Mouse (Mus musculus) embryonic facial prominence, embryonic 14.5 days (tissue): ENCODE measurements around the gene Zfp507. TPM values are rescaled to one million over a fixed set of nuclear protein-coding genes. Genes with fewer than 3 reads are reported as not detected.

Experiments
- ATAC-seq: fragments of 200-750 bp; cut with Nextera tagmentation; 2 replicates; pipeline ENCODE4 v1.8.0; 2017; ENCODE audit warnings: low read depth, moderate number of reproducible peaks, moderate TSS enrichment
- DNase-seq: peaks from one replicate; pipeline ENCODE4 v3.0.0-alpha.2; 2015; ENCODE audit warnings: low spot score
- H3K27ac ChIP-seq: fragments of 300-500 bp; sonication (generic); replicated peaks from 2 replicates; pipeline ENCODE4 v1.5.1; 2014; ENCODE audit warnings: low read depth, mild to moderate bottlenecking, low read length, moderate library complexity
- H3K27me3 ChIP-seq: fragments of 300-500 bp; sonication (generic); replicated peaks from 2 replicates; pipeline ENCODE4 v1.6.1; 2014; ENCODE audit warnings: low read length; ENCODE audit not compliant: control insufficient read depth, insufficient read depth
- H3K36me3 ChIP-seq: fragments of 300-500 bp; sonication (generic); 2 replicates; pipeline ENCODE4 v1.6.1; 2014; ENCODE audit warnings: low read length, mixed read lengths; ENCODE audit not compliant: control insufficient read depth, insufficient read depth
- H3K4me1 ChIP-seq: fragments of 300-500 bp; sonication (generic); 2 replicates; pipeline ENCODE4 v1.6.1; 2014; ENCODE audit warnings: antibody characterized with exemption, low read length; ENCODE audit not compliant: control insufficient read depth, insufficient read depth
- H3K4me2 ChIP-seq: fragments of 300-500 bp; sonication (generic); 2 replicates; pipeline ENCODE4 v1.6.1; 2014; ENCODE audit warnings: low read depth, mild to moderate bottlenecking, low read length, moderate library complexity, mixed read lengths
- H3K4me3 ChIP-seq: fragments of 300-500 bp; sonication (generic); 2 replicates; pipeline ENCODE4 v1.5.1; 2014; ENCODE audit warnings: low read depth, mild to moderate bottlenecking, low read length
- H3K9ac ChIP-seq: fragments of 300-500 bp; sonication (generic); 2 replicates; pipeline ENCODE4 v1.6.1; 2014; ENCODE audit warnings: low read depth, mild to moderate bottlenecking, low read length, moderate library complexity, mixed read lengths
- H3K9me3 ChIP-seq: fragments of 300-500 bp; sonication (generic); 2 replicates; pipeline ENCODE4 v1.6.1; 2016; ENCODE audit warnings: low read length; ENCODE audit not compliant: control insufficient read depth
- WGBS: fragments of 180-500 bp; shearing (Covaris S2); extraction: QIAGEN DNeasy Blood & Tissue Kit; methylation state at CpG from one replicate; pipeline ENCODE4 v1.1.7; 2014; 5-methylcytosine and 5-hydroxymethylcytosine counted together
- polyA plus RNA-seq: library from polyadenylated mRNA; unstranded; fragments of >200 nt; fragmentation: Nextera tagmentation; extraction: Ambion mirVana; gene quantifications from 2 replicates; pipeline ENCODE4 v1.2.1, GENCODE M21; 2014

The Zfp507 gene
- polyA plus RNA-seq: 17.8 TPM in 2 replicates

DNA sequence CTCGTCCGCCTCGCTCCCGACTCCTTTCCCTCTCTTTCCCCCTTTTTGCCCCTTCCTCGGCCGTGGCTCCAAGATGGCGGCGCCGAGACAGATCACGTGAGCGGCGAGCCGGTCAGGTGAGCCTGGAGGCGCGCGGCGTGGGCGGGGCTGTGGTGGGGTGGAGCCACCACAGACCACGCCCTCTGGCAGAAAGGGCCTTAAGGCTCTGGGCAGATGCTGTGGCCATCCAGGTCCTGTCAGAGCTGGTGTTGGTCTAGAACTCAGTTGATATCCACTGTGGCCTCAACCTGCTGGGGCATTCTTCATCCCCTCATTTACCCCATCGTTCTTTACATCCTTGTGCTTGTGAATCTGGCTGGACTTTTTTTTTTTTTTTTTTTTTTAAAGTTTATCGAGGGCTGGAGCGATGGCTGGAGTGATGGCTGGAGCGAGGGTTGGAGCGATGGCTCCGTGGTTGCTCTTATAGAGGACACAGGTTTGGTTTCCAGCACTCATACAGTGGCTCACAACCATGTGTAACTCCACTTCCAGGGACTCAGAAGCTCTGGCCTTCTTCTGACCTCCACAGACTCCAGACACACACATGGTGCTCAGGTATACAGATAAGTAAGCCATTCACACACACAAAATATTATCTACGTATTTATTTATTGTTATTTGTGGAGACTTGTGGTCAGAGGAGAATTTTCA is at the start of gene Zfp507:
Zfp507 (minus strand) TSS at position 98 of the 690 bp plus-strand sequence.
- no peaks in the 10 kb centered on the region for H3K27me3 ChIP-seq
- peak within 1 kb of the TSS; percentile 86 for H3K4me2 ChIP-seq
- H3K27ac ChIP-seq: peak within 1 kb of the TSS; percentile 90
- H3K9ac ChIP-seq: peak within 1 kb of the TSS; percentile 97
- H3K36me3 ChIP-seq: peaks cover 30% of the 10 kb centered on the region
- H3K4me1 ChIP-seq: 0 out of 2 replicates have a peak, but pooled peaks cover 6% of the 10 kb centered on the region
- peak within 1 kb of the TSS; percentile 72 for H3K4me3 ChIP-seq
- DNase-seq (peak; percentile 95), ATAC-seq (peak; percentile 94)
- no peaks in the 10 kb centered on the region for H3K9me3 ChIP-seq
- WGBS: 72% methylated on average over 7 of the region's 26 CpGs

DNA sequence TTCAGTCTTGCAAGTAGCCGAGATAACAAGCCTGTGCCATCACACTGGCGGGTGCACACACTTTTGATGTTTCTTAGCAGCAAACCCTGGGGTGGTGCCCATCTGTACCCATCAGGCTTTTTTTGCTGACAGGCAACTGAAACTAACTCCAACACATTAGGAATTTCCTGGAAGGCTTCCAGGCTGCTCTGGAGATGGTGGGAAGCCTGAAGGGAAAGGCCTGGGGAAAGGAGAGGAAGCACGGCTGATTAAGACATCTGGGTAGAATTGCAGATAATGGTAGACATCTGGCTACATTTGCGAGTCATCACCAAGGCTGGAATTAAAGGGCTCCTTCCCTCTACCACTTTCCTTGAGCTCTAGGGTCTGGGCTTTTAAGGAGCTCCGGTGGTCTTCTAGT is 47.6 kb upstream of the Zfp507 start:
- H3K27me3 ChIP-seq: no peaks in the 10 kb centered on the region
- 36% methylated on average over 5 of the region's 5 CpGs for WGBS
- peak; percentile 84 for DNase-seq

DNA sequence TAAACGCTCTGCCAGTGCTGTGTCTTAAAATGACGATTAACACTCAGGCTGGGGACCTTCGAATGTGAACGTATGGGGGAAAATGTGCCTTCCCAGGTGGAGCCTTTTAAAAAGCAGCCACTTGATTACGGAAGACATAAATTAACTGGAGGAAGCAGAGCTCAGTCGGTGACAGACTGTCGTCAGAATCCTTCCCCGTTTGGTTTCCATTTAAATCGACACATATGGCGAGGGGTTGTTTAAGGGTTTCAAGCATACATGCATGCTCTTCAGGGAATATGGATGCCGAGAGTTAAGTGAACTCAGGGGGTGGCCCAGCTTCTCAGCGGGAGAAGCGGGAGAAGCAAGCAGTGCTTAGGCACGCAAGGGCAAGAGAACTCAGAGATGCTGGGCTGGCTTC is 45.7 kb upstream of the Zfp507 start:
- H3K27me3 ChIP-seq: no peaks in the 10 kb centered on the region
- H3K4me1 ChIP-seq: no peaks in the 10 kb centered on the region
- WGBS: 18% methylated on average over 14 of the region's 14 CpGs
- no peak overlapping the region for H3K27ac ChIP-seq
- peak overlapping the region; percentile 10; the same call in 1 of the 2 replicates for H3K4me2 ChIP-seq
- no peaks in the 10 kb centered on the region for H3K36me3 ChIP-seq
- DNase-seq: peak; percentile 61
- 0 out of 2 replicates have a peak, but pooled peaks cover 5% of the 10 kb centered on the region for H3K9me3 ChIP-seq
- ATAC-seq: 0 out of 2 replicates have a peak, but pooled peaks have one; percentile 30
- no peak overlapping the region for H3K4me3 ChIP-seq
- no peak overlapping the region for H3K9ac ChIP-seq

More for the DNA sequence above, 47.6 kb upstream of the Zfp507 start:
- no peak overlapping the region for H3K4me2 ChIP-seq
- H3K27ac ChIP-seq: no peak overlapping the region
- ATAC-seq: no peak
- H3K9me3 ChIP-seq: 0 out of 2 replicates have a peak, but pooled peaks cover 5% of the 10 kb centered on the region
- H3K4me1 ChIP-seq: no peaks in the 10 kb centered on the region
- H3K4me3 ChIP-seq: no peak overlapping the region
- no peaks in the 10 kb centered on the region for H3K36me3 ChIP-seq
- H3K9ac ChIP-seq: no peak overlapping the region

DNA sequence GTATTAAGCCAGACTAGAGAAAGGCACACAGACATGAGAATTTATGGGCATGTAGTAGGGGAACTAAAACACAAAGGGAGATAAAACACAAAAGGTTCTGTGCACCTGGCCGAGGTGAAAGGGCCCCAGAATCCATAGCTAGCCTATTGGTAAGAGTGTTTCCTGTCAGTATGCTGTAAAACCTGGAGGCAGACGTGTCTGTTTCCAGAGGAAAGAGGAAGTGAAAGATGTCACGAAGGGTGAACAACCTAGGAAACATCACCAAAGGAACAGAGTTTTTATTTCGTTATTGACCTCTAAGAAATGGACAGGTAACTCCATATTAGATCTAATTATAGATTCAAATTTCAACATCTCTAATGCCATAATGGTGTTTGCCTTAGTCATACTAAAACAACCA is 37.7 kb upstream of the Zfp507 start:
- no peaks in the 10 kb centered on the region for H3K4me1 ChIP-seq
- no peak overlapping the region for H3K27ac ChIP-seq
- no peak overlapping the region for H3K4me3 ChIP-seq
- H3K9me3 ChIP-seq: no peaks in the 10 kb centered on the region
- no peak overlapping the region for H3K9ac ChIP-seq
- no peaks in the 10 kb centered on the region for H3K27me3 ChIP-seq
- WGBS: 78% methylated on average over 4 of the region's 4 CpGs
- H3K4me2 ChIP-seq: no peak overlapping the region
- ATAC-seq (no peak), DNase-seq (no peak)
- H3K36me3 ChIP-seq: no peaks in the 10 kb centered on the region

DNA sequence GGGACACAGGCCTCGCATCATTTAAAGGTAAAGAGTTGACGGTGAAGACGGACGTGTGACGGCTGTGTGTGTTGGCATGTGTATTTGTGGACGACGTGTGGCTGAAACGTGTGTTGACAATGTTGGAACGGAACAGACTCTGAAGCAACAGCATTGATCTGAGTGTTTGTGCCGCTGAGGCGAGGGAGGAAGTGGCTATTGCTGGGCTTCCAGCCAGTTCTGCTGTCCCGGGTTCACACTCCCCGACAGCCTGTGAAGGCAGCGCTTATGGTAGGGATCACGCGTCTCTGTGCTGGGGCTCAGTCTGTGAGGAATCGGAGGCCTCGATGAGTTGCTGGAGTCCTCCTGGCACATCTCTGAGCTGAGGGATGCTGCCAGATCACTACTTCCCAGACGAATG is 34.0 kb upstream of the Zfp507 start:
- ATAC-seq: no peak

DNA sequence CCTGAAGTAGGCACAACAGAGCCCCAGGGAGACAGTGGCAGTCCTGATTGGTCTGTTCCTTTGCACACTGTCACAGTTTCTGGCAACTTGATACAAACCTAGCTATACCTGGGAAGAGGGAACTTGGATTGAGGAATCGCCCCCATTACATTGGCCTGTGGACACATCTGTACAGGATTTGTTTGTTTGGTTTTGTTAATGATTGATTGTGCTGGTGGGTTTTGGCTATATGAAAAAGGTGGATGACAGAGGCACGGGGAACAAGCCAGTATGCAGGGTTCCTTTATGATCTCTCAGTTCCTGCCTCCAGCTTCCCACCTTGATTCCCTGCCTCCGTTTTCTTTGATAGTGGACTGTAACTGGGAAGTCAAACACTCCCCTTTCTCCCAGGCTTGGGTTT is 33.6 kb upstream of the Zfp507 start:
- Histone ChIP-seq H3K36me3 (no peaks in the 10 kb centered on the region), H3K27ac (no peak overlapping the region), H3K4me3 (no peak overlapping the region), H3K27me3 (no peaks in the 10 kb centered on the region), H3K4me2 (no peak overlapping the region), H3K9ac (no peak overlapping the region), H3K4me1 (no peaks in the 10 kb centered on the region), H3K9me3 (no peaks in the 10 kb centered on the region)
- ATAC-seq (no peak), DNase-seq (no peak)
- 79% methylated on average over 3 of the region's 3 CpGs for WGBS

More for the DNA sequence above, 34.0 kb upstream of the Zfp507 start:
- Histone ChIP-seq H3K27me3 (no peaks in the 10 kb centered on the region), H3K9ac (no peak overlapping the region), H3K27ac (no peak overlapping the region), H3K4me1 (no peaks in the 10 kb centered on the region), H3K4me3 (no peak overlapping the region), H3K4me2 (no peak overlapping the region), H3K9me3 (no peaks in the 10 kb centered on the region), H3K36me3 (no peaks in the 10 kb centered on the region)
- DNase-seq: peak; percentile 28
- 52% methylated on average over 19 of the region's 19 CpGs for whole genome bisulfite sequencing

DNA sequence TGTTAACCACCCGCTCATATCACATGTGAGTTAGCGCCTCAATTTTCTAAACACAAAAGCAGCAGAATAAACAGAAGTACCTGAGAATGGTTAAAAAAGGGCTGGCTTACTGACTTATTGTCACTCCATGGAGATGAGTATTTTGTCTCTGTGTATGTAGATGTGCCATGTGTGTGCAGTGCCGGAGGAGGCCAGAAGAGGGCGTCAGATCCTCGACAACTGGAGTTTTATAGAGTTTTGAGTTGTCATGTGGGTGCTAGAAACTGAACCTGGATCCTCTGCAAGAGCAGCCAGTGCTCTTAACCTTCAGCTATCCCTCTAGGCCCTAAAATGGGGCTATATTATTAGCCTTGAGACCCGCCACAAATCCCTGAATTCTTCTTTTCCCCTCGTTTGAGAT is 27.3 kb upstream of the Zfp507 start:
- WGBS: 88% methylated on average over 7 of the region's 7 CpGs
- no peak for ATAC-seq
- Histone ChIP-seq H3K36me3 (no peaks in the 10 kb centered on the region), H3K9ac (no peak overlapping the region), H3K9me3 (no peaks in the 10 kb centered on the region), H3K4me1 (no peaks in the 10 kb centered on the region), H3K4me2 (no peak overlapping the region), H3K27me3 (no peaks in the 10 kb centered on the region), H3K27ac (no peak overlapping the region), H3K4me3 (no peak overlapping the region)
- no peak for DNase-seq

DNA sequence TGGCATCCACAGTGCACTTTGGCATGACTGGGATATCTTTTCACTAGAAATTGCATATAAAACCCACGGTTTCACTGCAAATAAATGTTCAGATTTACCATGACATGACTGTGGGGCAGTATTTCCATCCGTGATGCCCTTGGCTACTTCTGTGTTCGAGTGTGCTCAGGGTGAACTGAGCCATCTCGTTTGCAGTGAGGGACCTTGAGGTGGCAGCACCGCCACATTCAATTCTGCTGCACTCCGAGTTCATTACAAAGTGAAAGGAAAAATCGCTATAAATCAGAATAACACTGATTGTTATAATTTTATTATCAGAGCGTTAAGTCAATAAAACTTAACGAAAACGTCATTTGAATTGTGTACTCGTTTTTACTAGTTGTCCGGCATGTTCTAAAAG is 21.1 kb upstream of the Zfp507 start:
- DNase-seq (no peak), ATAC-seq (no peak)
- H3K4me1 ChIP-seq: no peaks in the 10 kb centered on the region
- no peak overlapping the region for H3K9ac ChIP-seq
- H3K27me3 ChIP-seq: no peaks in the 10 kb centered on the region
- no peaks in the 10 kb centered on the region for H3K36me3 ChIP-seq
- H3K27ac ChIP-seq: no peak overlapping the region
- 81% methylated on average over 12 of the region's 12 CpGs for WGBS
- H3K4me2 ChIP-seq: no peak overlapping the region
- H3K9me3 ChIP-seq: no peaks in the 10 kb centered on the region
- H3K4me3 ChIP-seq: no peak overlapping the region

DNA sequence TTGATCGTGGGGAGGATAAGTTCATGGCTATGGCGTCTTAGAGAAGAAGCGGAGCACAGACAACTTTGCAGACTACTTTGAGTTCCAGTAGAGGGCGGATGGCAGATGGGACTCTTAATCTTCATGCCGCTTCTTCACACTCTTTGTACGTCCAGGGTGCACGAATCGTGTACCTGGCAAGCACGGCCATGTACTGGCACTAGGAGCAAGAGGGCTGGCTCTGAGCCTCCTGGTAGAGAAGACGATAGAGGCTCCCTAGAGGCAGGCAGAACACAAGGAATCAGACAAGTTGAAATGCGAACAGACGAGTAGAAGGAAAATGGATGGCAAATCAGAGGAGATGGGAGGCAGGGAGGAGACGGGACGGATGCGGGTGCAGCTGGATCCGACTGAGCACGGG is 19.5 kb upstream of the Zfp507 start:
- WGBS: 87% methylated on average over 17 of the region's 17 CpGs
- H3K27ac ChIP-seq: no peak overlapping the region
- no peak for DNase-seq

More for the DNA sequence above, 19.5 kb upstream of the Zfp507 start:
- ATAC-seq: no peak
- no peak overlapping the region for H3K4me3 ChIP-seq
- no peaks in the 10 kb centered on the region for H3K4me1 ChIP-seq
- no peak overlapping the region for H3K4me2 ChIP-seq
- no peaks in the 10 kb centered on the region for H3K9me3 ChIP-seq
- no peaks in the 10 kb centered on the region for H3K27me3 ChIP-seq
- H3K9ac ChIP-seq: no peak overlapping the region
- H3K36me3 ChIP-seq: no peaks in the 10 kb centered on the region
